10 mouse cellular contexts compared by ENCODE assay signal in the genomic region with DNA sequence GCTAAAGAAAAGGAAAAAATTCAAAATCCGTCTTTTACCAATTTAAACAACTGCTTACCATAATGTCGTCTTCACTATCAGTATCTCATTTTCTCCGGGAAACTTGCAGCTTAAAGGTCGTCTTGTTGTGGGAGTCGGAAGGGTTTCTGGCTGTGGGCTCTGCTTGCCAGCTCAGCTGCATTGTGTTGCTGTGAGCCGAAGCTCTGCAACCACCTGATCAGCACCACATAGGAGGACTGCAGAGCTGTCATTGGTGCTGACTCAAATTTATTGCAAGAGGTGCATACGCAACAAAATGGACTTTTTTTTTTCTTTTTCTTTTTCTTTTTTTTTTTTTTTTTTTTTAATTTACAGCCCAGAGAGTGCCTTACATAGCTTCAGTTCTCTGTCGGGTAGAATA. TPM values are rescaled to one million over a fixed set of nuclear protein-coding genes. Genes with fewer than 3 reads are reported as not detected.
A peak's percentile ranks its signal among the peaks of the same experiment; 100 is the strongest.
DNase-seq lines count a peak whose midpoint lies in the region; ATAC-seq lines count a peak whose summit lies in the region.
"Had no signal": no experiment of that assay in that cellular context is flagged by ENCODE, and none has a peak within 500 bp of the region (broad histone marks: within the 10 kb centered on the region; RNA-seq: fewer than 3 reads in every experiment).

A gene (minus strand): TSS at position 240 of the 400 bp plus-strand sequence.

- peaks cover 19% of the 10 kb centered on the region for H3K4me1 ChIP-seq in forebrain, embryonic 12.5 days
- H3K4me1 ChIP-seq in forebrain, embryonic 11.5 days (replicated peaks; ENCODE audit: control insufficient read depth, insufficient read depth, low read length) = peaks cover 5% of the 10 kb centered on the region; the same call in 1 of the 2 replicates
- peaks cover 7% of the 10 kb centered on the region for H3K4me1 ChIP-seq in midbrain, embryonic 11.5 days (ENCODE audit: control insufficient read depth, insufficient read depth, low read length)

- H3K4me2 ChIP-seq in forebrain, embryonic 12.5 days = no peak within 1 kb of the TSS
- no peak within 1 kb of the TSS for H3K4me2 ChIP-seq in forebrain, embryonic 11.5 days (ENCODE audit: low read depth, low read length, severe bottlenecking)
- no peak within 1 kb of the TSS for H3K4me2 ChIP-seq in midbrain, embryonic 11.5 days

- no peaks in the 10 kb centered on the region for H3K27me3 ChIP-seq in forebrain, embryonic 12.5 days
- H3K27me3 ChIP-seq in forebrain, embryonic 11.5 days (ENCODE audit: control insufficient read depth, insufficient read depth, low read length) = no peaks in the 10 kb centered on the region
- H3K27me3 ChIP-seq in midbrain, embryonic 11.5 days (ENCODE audit: control insufficient read depth, insufficient read depth, low read length) = no peaks in the 10 kb centered on the region

- no peak for DNase-seq in forebrain, embryonic 11.5 days (ENCODE audit: low spot score)
- peak; percentile 64 to 80 for DNase-seq in layer of hippocampus, adult 18-20 months (ENCODE audit: low spot score in 2 of 2)
- peak; percentile 79 for DNase-seq in midbrain, embryonic 11.5 days (ENCODE audit: low spot score, missing footprints)
- DNase-seq in telencephalon, adult 2 months (ENCODE audit: low read depth, low spot score) = peak; percentile 94
- no peak for DNase-seq in gastrocnemius, postnatal 25 days
- DNase-seq in lung, adult 18-20 months = no peak
- DNase-seq: thymus, postnatal 25 days had no signal

- no peaks in the 10 kb centered on the region for H3K36me3 ChIP-seq in forebrain, embryonic 12.5 days (replicated peaks)
- no peaks in the 10 kb centered on the region for H3K36me3 ChIP-seq in forebrain, embryonic 11.5 days (ENCODE audit: control insufficient read depth, insufficient read depth, low read length)
- no peaks in the 10 kb centered on the region for H3K36me3 ChIP-seq in midbrain, embryonic 11.5 days (ENCODE audit: control insufficient read depth, insufficient read depth, low read length)

- H3K9ac ChIP-seq in forebrain, embryonic 12.5 days = no peak within 1 kb of the TSS
- no peak within 1 kb of the TSS for H3K9ac ChIP-seq in forebrain, embryonic 11.5 days (ENCODE audit: low read length)
- H3K9ac ChIP-seq in midbrain, embryonic 11.5 days (ENCODE audit: low read length) = no peak within 1 kb of the TSS

- H3K4me3 ChIP-seq in forebrain, embryonic 12.5 days (replicated peaks) = no peak within 1 kb of the TSS
- no peak within 1 kb of the TSS for H3K4me3 ChIP-seq in forebrain, embryonic 11.5 days (ENCODE audit: low read depth, low read length)
- H3K4me3 ChIP-seq in midbrain, embryonic 11.5 days (ENCODE audit: low read depth, low read length) = no peak within 1 kb of the TSS

- WGBS in forebrain, embryonic 12.5 days = 28% methylated on average over 8 of the region's 8 CpGs
- WGBS in forebrain, embryonic 11.5 days = 41% methylated on average over 8 of the region's 8 CpGs
- 36% methylated on average over 8 of the region's 8 CpGs for WGBS in midbrain, embryonic 11.5 days

- peak; percentile 51; the same call in 1 of the 2 replicates for ATAC-seq in forebrain, embryonic 12.5 days (ENCODE audit: low FRiP score)
- no peak for ATAC-seq in forebrain, embryonic 11.5 days (replicated peaks; ENCODE audit: low FRiP score)
- no peak for ATAC-seq in midbrain, embryonic 11.5 days (ENCODE audit: low FRiP score)
- ATAC-seq in inflammation-experienced regulatory T-cells, adult 6 months = no peak
- ATAC-seq: lung, postnatal 0 days had no signal

- H3K27ac ChIP-seq in forebrain, embryonic 12.5 days = peak within 1 kb of the TSS; percentile 62; the same call in 1 of the 2 replicates
- no peak within 1 kb of the TSS for H3K27ac ChIP-seq in forebrain, embryonic 11.5 days (ENCODE audit: low read depth, low read length)
- H3K27ac ChIP-seq in midbrain, embryonic 11.5 days (ENCODE audit: low read depth, low read length) = no peak within 1 kb of the TSS

- no peaks in the 10 kb centered on the region for H3K9me3 ChIP-seq in forebrain, embryonic 12.5 days
- no peaks in the 10 kb centered on the region for H3K9me3 ChIP-seq in forebrain, embryonic 11.5 days (ENCODE audit: control insufficient read depth, low read length)
- no peaks in the 10 kb centered on the region for H3K9me3 ChIP-seq in midbrain, embryonic 11.5 days (ENCODE audit: control insufficient read depth, low read length)

RNA-seq across cellular contexts. Expression of the gene that starts here (rescaled TPM):
- polyA plus RNA-seq in forebrain, embryonic 12.5 days (2016; fragmentation: Nextera tagmentation; extraction: Ambion mirVana) = 1.4 and 1.5 TPM in 2 replicates
- 0.39 and 1.1 TPM in 2 replicates for polyA plus RNA-seq in forebrain, embryonic 11.5 days (2014; fragmentation: Nextera tagmentation; extraction: Ambion mirVana)
- total RNA-seq in layer of hippocampus, adult 18-20 months (2021) = 10 to 100 TPM; 79.7 to 86.5 TPM
- 1.9 TPM in 2 replicates for polyA plus RNA-seq in midbrain, embryonic 11.5 days (2014; fragmentation: Nextera tagmentation; extraction: Ambion mirVana)
- not detected for total RNA-seq in gastrocnemius, postnatal 25 days (2021)
- polyA plus RNA-seq in inflammation-experienced regulatory T-cells, adult 6 months (2017; shearing (Covaris generic)) = under 1 TPM; 0.20 to 0.75 (median 0.31) TPM
- polyA plus RNA-seq: lung, postnatal 0 days had no signal

Comparison
In these comparisons a context has a peak if more than half of its experiments do, and no peak if none do; other contexts are left out.
1. RNA of the gene that starts here (total RNA-seq): 79.7 to 86.5 TPM in layer of hippocampus, adult 18-20 months; not detected in gastrocnemius, postnatal 25 days; every median in the first group is over 10 times any median in the second.
2. DNase-seq: peak in layer of hippocampus, adult 18-20 months (2 of 2), midbrain, embryonic 11.5 days (single experiment) and telencephalon, adult 2 months (single experiment); none in forebrain, embryonic 11.5 days (single experiment), gastrocnemius, postnatal 25 days (single experiment) and lung, adult 18-20 months (0 of 2).